Mouse (Mus musculus): ENCODE results near the gene Fn3k. TPM values are rescaled to one million over a fixed set of nuclear protein-coding genes. Genes with fewer than 3 reads are reported as not detected.

The Fn3k gene
- polyA plus RNA-seq, 1 experiment from 2014 or later: 1.7 TPM

DNA sequence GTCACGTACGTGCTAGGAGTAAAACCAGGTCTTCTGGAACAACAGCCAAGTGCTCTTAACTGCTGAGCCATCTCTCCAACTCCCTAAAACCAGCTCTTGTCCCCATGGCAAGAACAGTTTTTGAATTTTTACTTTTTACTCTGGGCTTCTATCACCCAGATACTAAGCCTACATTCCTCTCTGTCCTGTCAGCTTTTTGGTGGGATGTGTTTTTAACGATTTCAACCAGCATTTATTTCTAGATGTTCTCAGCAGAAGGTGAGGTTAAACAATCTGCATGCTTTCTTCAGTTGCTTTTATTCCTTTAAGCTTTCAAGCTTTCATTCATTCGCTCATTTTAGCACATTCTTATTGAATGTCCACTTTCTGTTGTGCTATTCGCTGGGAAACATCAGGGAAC, 16.7 kb upstream of the Fn3k start:
- no peak for ATAC-seq (ENCODE audit: low FRiP score)
- no peak for DNase-seq (ENCODE audit: low spot score, missing footprints)
- Histone ChIP-seq H3K4me2 (no peak overlapping the region), H3K9me3 (ENCODE audit: control insufficient read depth, low read length) (no peaks in the 10 kb centered on the region), H3K27me3 (ENCODE audit: control insufficient read depth, insufficient read depth, low read length) (no peaks in the 10 kb centered on the region), H3K4me1 (ENCODE audit: control insufficient read depth, insufficient read depth, low read length) (peaks cover 9% of the 10 kb centered on the region), H3K27ac (ENCODE audit: low read depth, low read length) (no peak overlapping the region), H3K9ac (ENCODE audit: low read length) (no peak overlapping the region), H3K4me3 (ENCODE audit: low read depth, low read length) (no peak overlapping the region), H3K36me3 (ENCODE audit: control insufficient read depth, insufficient read depth, low read length) (no peaks in the 10 kb centered on the region)
- WGBS: 85% methylated on average over 5 of the region's 5 CpGs

GRCm38 (mm10) chr11:121418932-121419331, 15.8 kb upstream of the Fn3k start:
- DNase-seq (ENCODE audit: low spot score, missing footprints) (no peak), ATAC-seq (ENCODE audit: low FRiP score) (no peak)
- Histone ChIP-seq H3K4me3 (ENCODE audit: low read depth, low read length) (no peak overlapping the region), H3K4me2 (no peak overlapping the region), H3K4me1 (ENCODE audit: control insufficient read depth, insufficient read depth, low read length) (peaks cover 9% of the 10 kb centered on the region), H3K27me3 (ENCODE audit: control insufficient read depth, insufficient read depth, low read length) (no peaks in the 10 kb centered on the region), H3K9ac (ENCODE audit: low read length) (no peak overlapping the region), H3K27ac (ENCODE audit: low read depth, low read length) (no peak overlapping the region), H3K9me3 (ENCODE audit: control insufficient read depth, low read length) (no peaks in the 10 kb centered on the region), H3K36me3 (ENCODE audit: control insufficient read depth, insufficient read depth, low read length) (no peaks in the 10 kb centered on the region)
- 46% methylated on average over 2 of the region's 2 CpGs for WGBS

GRCm38 (mm10) chr11:121420379-121420778, 14.3 kb upstream of the Fn3k start:
- Histone ChIP-seq H3K4me1 (ENCODE audit: control insufficient read depth, insufficient read depth, low read length) (peaks cover 9% of the 10 kb centered on the region), H3K27me3 (ENCODE audit: control insufficient read depth, insufficient read depth, low read length) (no peaks in the 10 kb centered on the region), H3K27ac (ENCODE audit: low read depth, low read length) (no peak overlapping the region), H3K4me3 (ENCODE audit: low read depth, low read length) (peak overlapping the region; percentile 71), H3K36me3 (ENCODE audit: control insufficient read depth, insufficient read depth, low read length) (no peaks in the 10 kb centered on the region), H3K9ac (ENCODE audit: low read length) (peak overlapping the region; percentile 75; the same call in 1 of the 2 replicates), H3K9me3 (ENCODE audit: control insufficient read depth, low read length) (no peaks in the 10 kb centered on the region), H3K4me2 (peak overlapping the region; percentile 82)
- WGBS: 50% methylated on average over 5 of the region's 5 CpGs
- no peak for DNase-seq (ENCODE audit: low spot score, missing footprints)
- no peak for ATAC-seq (ENCODE audit: low FRiP score)

GRCm38 (mm10) chr11:121420830-121421552, 13.7 kb upstream of the Fn3k start, which contains the start of gene Fn3krp:
Gene Fn3krp (plus strand): TSS chr11:121421401.
- Histone ChIP-seq H3K27ac (ENCODE audit: low read depth, low read length) (no peak within 1 kb of the TSS; the same call in 1 of the 2 replicates), H3K4me1 (ENCODE audit: control insufficient read depth, insufficient read depth, low read length) (peaks cover 9% of the 10 kb centered on the region), H3K4me3 (ENCODE audit: low read depth, low read length) (peak within 1 kb of the TSS; percentile 71), H3K27me3 (ENCODE audit: control insufficient read depth, insufficient read depth, low read length) (no peaks in the 10 kb centered on the region), H3K9ac (ENCODE audit: low read length) (peak within 1 kb of the TSS; percentile 77), H3K36me3 (ENCODE audit: control insufficient read depth, insufficient read depth, low read length) (no peaks in the 10 kb centered on the region), H3K9me3 (ENCODE audit: control insufficient read depth, low read length) (no peaks in the 10 kb centered on the region), H3K4me2 (peak within 1 kb of the TSS; percentile 82)
- ATAC-seq (ENCODE audit: low FRiP score) (peak; percentile 100), DNase-seq (ENCODE audit: low spot score, missing footprints) (peak; percentile 100)
- WGBS: 1% methylated on average over 28 of the region's 28 CpGs

- H3K27ac ChIP-seq (ENCODE audit: low read depth, low read length): no peak overlapping the region; the same call in 1 of the 2 replicates
- H3K4me2 ChIP-seq: peak overlapping the region; percentile 82
- H3K36me3 ChIP-seq (ENCODE audit: control insufficient read depth, insufficient read depth, low read length): no peaks in the 10 kb centered on the region
- WGBS: under 1% methylated on average over 28 of the region's 28 CpGs
- peaks cover 9% of the 10 kb centered on the region for H3K4me1 ChIP-seq (ENCODE audit: control insufficient read depth, insufficient read depth, low read length)
- H3K4me3 ChIP-seq (ENCODE audit: low read depth, low read length): peak overlapping the region; percentile 71
- peak overlapping the region; percentile 77 for H3K9ac ChIP-seq (ENCODE audit: low read length)
- ATAC-seq (ENCODE audit: low FRiP score) (peak; percentile 79), DNase-seq (ENCODE audit: low spot score, missing footprints) (peak; percentile 92)
- H3K9me3 ChIP-seq (ENCODE audit: control insufficient read depth, low read length): no peaks in the 10 kb centered on the region
- H3K27me3 ChIP-seq (ENCODE audit: control insufficient read depth, insufficient read depth, low read length): no peaks in the 10 kb centered on the region
These were observed 13.1 kb upstream of the Fn3k start for GRCm38 (mm10) chr11:121421553-121422173.

GRCm38 (mm10) chr11:121433397-121433796, 1.3 kb upstream of the Fn3k start:
- no peaks in the 10 kb centered on the region for H3K9me3 ChIP-seq (ENCODE audit: control insufficient read depth, low read length)
- no peak overlapping the region for H3K4me3 ChIP-seq (ENCODE audit: low read depth, low read length)
- ATAC-seq (ENCODE audit: low FRiP score): no peak
- no peak for DNase-seq (ENCODE audit: low spot score, missing footprints)
- H3K9ac ChIP-seq (ENCODE audit: low read length): no peak overlapping the region
- no peaks in the 10 kb centered on the region for H3K27me3 ChIP-seq (ENCODE audit: control insufficient read depth, insufficient read depth, low read length)
- H3K36me3 ChIP-seq (ENCODE audit: control insufficient read depth, insufficient read depth, low read length): peaks cover 4% of the 10 kb centered on the region; the same call in 1 of the 2 replicates
- no peak overlapping the region for H3K4me2 ChIP-seq
- WGBS: 78% methylated on average over 4 of the region's 4 CpGs
- H3K27ac ChIP-seq (ENCODE audit: low read depth, low read length): no peak overlapping the region
- peaks cover 4% of the 10 kb centered on the region; the same call in 1 of the 2 replicates for H3K4me1 ChIP-seq (ENCODE audit: control insufficient read depth, insufficient read depth, low read length)

DNA sequence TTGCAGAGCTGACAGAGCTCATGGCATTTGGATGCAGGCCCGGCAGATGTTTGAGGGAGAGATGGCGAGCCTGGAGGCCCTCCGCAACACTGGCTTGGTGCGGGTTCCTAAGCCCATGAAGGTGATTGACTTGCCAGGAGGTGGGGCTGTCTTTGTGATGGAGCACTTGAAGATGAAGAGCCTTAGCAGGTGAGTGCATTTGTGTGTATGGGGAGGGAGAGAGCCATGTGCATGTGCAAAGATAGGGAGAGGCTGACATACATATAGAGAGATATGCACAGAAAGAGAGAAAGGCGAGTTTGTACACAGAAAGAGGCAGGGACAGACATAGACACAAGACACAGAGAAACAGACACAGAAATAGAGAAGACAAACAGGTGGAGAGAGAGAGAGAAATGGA, 2.5 kb downstream of the Fn3k start:
- WGBS: 76% methylated on average over 5 of the region's 5 CpGs
- Histone ChIP-seq H3K27ac (ENCODE audit: low read depth, low read length) (no peak overlapping the region), H3K4me3 (ENCODE audit: low read depth, low read length) (no peak overlapping the region), H3K9me3 (ENCODE audit: control insufficient read depth, low read length) (no peaks in the 10 kb centered on the region), H3K27me3 (ENCODE audit: control insufficient read depth, insufficient read depth, low read length) (no peaks in the 10 kb centered on the region), H3K36me3 (ENCODE audit: control insufficient read depth, insufficient read depth, low read length) (no peaks in the 10 kb centered on the region), H3K4me1 (ENCODE audit: control insufficient read depth, insufficient read depth, low read length) (peaks cover 4% of the 10 kb centered on the region; the same call in 1 of the 2 replicates), H3K9ac (ENCODE audit: low read length) (no peak overlapping the region), H3K4me2 (no peak overlapping the region)
- DNase-seq (ENCODE audit: low spot score, missing footprints) (no peak), ATAC-seq (ENCODE audit: low FRiP score) (no peak)

GRCm38 (mm10) chr11:121439686-121440292, 5.1 kb downstream of the Fn3k start:
- no peak overlapping the region for H3K4me3 ChIP-seq (ENCODE audit: low read depth, low read length)
- no peak overlapping the region for H3K9ac ChIP-seq (ENCODE audit: low read length)
- no peaks in the 10 kb centered on the region; the same call in 1 of the 2 replicates for H3K4me1 ChIP-seq (ENCODE audit: control insufficient read depth, insufficient read depth, low read length)
- H3K9me3 ChIP-seq (ENCODE audit: control insufficient read depth, low read length): no peaks in the 10 kb centered on the region
- WGBS: 72% methylated on average over 5 of the region's 5 CpGs
- no peak overlapping the region for H3K4me2 ChIP-seq
- DNase-seq (ENCODE audit: low spot score, missing footprints): no peak
- no peaks in the 10 kb centered on the region for H3K27me3 ChIP-seq (ENCODE audit: control insufficient read depth, insufficient read depth, low read length)
- no peak for ATAC-seq (ENCODE audit: low FRiP score)
- H3K27ac ChIP-seq (ENCODE audit: low read depth, low read length): no peak overlapping the region
- no peaks in the 10 kb centered on the region for H3K36me3 ChIP-seq (ENCODE audit: control insufficient read depth, insufficient read depth, low read length)

GRCm38 (mm10) chr11:121441653-121442052, 6.9 kb downstream of the Fn3k start:
- H3K36me3 ChIP-seq (ENCODE audit: control insufficient read depth, insufficient read depth, low read length): no peaks in the 10 kb centered on the region
- no peaks in the 10 kb centered on the region for H3K27me3 ChIP-seq (ENCODE audit: control insufficient read depth, insufficient read depth, low read length)
- H3K4me3 ChIP-seq (ENCODE audit: low read depth, low read length): no peak overlapping the region
- H3K9ac ChIP-seq (ENCODE audit: low read length): no peak overlapping the region
- H3K4me1 ChIP-seq (ENCODE audit: control insufficient read depth, insufficient read depth, low read length): no peaks in the 10 kb centered on the region
- H3K4me2 ChIP-seq: no peak overlapping the region
- ATAC-seq (ENCODE audit: low FRiP score) (no peak), DNase-seq (ENCODE audit: low spot score, missing footprints) (no peak)
- no peaks in the 10 kb centered on the region for H3K9me3 ChIP-seq (ENCODE audit: control insufficient read depth, low read length)
- 88% methylated on average over 4 of the region's 4 CpGs for WGBS
- H3K27ac ChIP-seq (ENCODE audit: low read depth, low read length): no peak overlapping the region

Data from midbrain, embryonic 11.5 days (tissue).